Mouse (Mus musculus) lung, postnatal 0 days (tissue): ENCODE data around the gene Dnaja2.

Experiments used
- CTCF ChIP-seq: IDR thresholded peaks from 2 replicates; pipeline ENCODE4 v1.5.1; 2016; ENCODE audit warnings: antibody characterized with exemption, mild to moderate bottlenecking
- EP300 ChIP-seq: IDR thresholded peaks from 2 replicates; pipeline ENCODE4 v1.6.1; 2016; ENCODE audit warnings: antibody characterized with exemption, mild to moderate bottlenecking, control low read depth

- TF ChIP-seq CTCF, result no peak
- no peak for TF ChIP-seq EP300
Observed at GRCm38 (mm10) chr8:85602737-85603136, 47.6 kb upstream of the Dnaja2 start.
